Mouse (Mus musculus) liver, embryonic 12.5 days (tissue): Measurements from ENCODE around the gene Mrpl43. TPM values are rescaled to one million over a fixed set of nuclear protein-coding genes. Genes with fewer than 3 reads are reported as not detected.

Experiments used
- ATAC-seq: fragments of 200-750 bp; cut with Nextera tagmentation; 2 replicates; pipeline ENCODE4 v1.8.0; 2017; ENCODE audit warnings: moderate number of reproducible peaks, mild to moderate bottlenecking, moderate library complexity
- H3K27ac ChIP-seq: fragments of 300-500 bp; sonication (generic); 2 replicates; pipeline ENCODE4 v1.5.1; 2016; ENCODE audit warnings: mild to moderate bottlenecking
- H3K27me3 ChIP-seq: fragments of 300-500 bp; sonication (generic); replicated peaks from 2 replicates; pipeline ENCODE4 v1.6.1; 2016; ENCODE audit warnings: mild to moderate bottlenecking, moderate library complexity
- H3K36me3 ChIP-seq: fragments of 300-500 bp; sonication (generic); 2 replicates; pipeline ENCODE4 v1.6.1; 2016; ENCODE audit warnings: mild to moderate bottlenecking, moderate library complexity
- H3K4me1 ChIP-seq: fragments of 300-500 bp; sonication (generic); 2 replicates; pipeline ENCODE4 v1.6.1; 2016
- H3K4me2 ChIP-seq: fragments of 300-500 bp; sonication (generic); 2 replicates; pipeline ENCODE4 v1.6.1; 2016; ENCODE audit warnings: mild to moderate bottlenecking, moderate library complexity
- H3K4me3 ChIP-seq: fragments of 300-500 bp; sonication (generic); 2 replicates; pipeline ENCODE4 v1.5.1; 2016; ENCODE audit warnings: mild to moderate bottlenecking, moderate library complexity
- H3K9ac ChIP-seq: fragments of 300-500 bp; sonication (generic); 2 replicates; pipeline ENCODE4 v1.6.1; 2016; ENCODE audit warnings: mild to moderate bottlenecking, moderate library complexity
- H3K9me3 ChIP-seq: fragments of 300-500 bp; sonication (generic); replicated peaks from 2 replicates; pipeline ENCODE4 v1.6.1; 2016; ENCODE audit warnings: mild to moderate bottlenecking, moderate library complexity
- WGBS: fragments of 180-500 bp; shearing (Covaris S2); methylation state at CpG from one replicate; pipeline ENCODE4 v1.1.7; 2016; ENCODE audit not compliant: insufficient replicate concordance; 5-methylcytosine and 5-hydroxymethylcytosine counted together
- polyA plus RNA-seq: library from polyadenylated mRNA; unstranded; fragments of >200 nt; fragmentation: Nextera tagmentation; extraction: Ambion mirVana; gene quantifications from 2 replicates; pipeline ENCODE4 v1.2.1, GENCODE M21; 2016

The Mrpl43 gene
- polyA plus RNA-seq, 1 experiment from 2014 or later = 47.6 TPM

- H3K27me3 ChIP-seq = peaks cover 31% of the 10 kb centered on the region
- 83% methylated on average over 4 of the region's 4 CpGs for WGBS
- peaks cover 30% of the 10 kb centered on the region for H3K4me1 ChIP-seq
- no peak overlapping the region for H3K27ac ChIP-seq
- no peaks in the 10 kb centered on the region for H3K9me3 ChIP-seq
- no peak for ATAC-seq
- H3K4me2 ChIP-seq = no peak overlapping the region
- H3K36me3 ChIP-seq = peaks cover 34% of the 10 kb centered on the region
- no peak overlapping the region for H3K4me3 ChIP-seq
- no peak overlapping the region for H3K9ac ChIP-seq
Measured at GRCm38 (mm10) chr19:44984420-44984819, 21.8 kb downstream of the Mrpl43 start.

DNA sequence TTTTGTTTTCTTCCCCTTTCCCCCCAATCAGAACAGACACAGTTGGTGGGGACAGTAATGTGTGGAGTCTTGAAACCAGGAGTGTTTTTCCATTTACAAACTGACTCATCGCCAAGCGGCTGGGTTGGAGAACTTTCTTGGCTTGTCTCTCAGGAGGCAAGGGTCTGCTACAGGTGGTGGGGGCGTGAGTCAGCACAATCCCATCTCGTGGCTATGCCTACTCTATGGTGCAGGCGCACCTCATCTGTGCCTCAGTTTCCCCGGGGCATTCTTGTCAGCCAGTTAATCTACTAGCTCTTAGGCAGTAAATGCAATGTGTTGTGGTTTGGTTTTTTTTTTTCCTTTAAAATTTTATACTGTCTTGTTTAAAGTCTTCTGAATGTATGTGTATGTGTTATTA lies 22.9 kb downstream of the Mrpl43 start:
- Histone ChIP-seq H3K4me2 (no peak overlapping the region), H3K4me3 (no peak overlapping the region), H3K27me3 (peaks cover 20% of the 10 kb centered on the region), H3K9me3 (no peaks in the 10 kb centered on the region), H3K36me3 (peaks cover 45% of the 10 kb centered on the region), H3K9ac (no peak overlapping the region), H3K27ac (no peak overlapping the region), H3K4me1 (peaks cover 22% of the 10 kb centered on the region)
- 80% methylated on average over 6 of the region's 6 CpGs for WGBS
- ATAC-seq = no peak

- no peak overlapping the region for H3K4me3 ChIP-seq
- no peak overlapping the region for H3K4me2 ChIP-seq
- no peak for ATAC-seq
- H3K9me3 ChIP-seq = no peaks in the 10 kb centered on the region
- peaks cover 53% of the 10 kb centered on the region for H3K36me3 ChIP-seq
- peaks cover 22% of the 10 kb centered on the region for H3K4me1 ChIP-seq
- H3K27ac ChIP-seq = no peak overlapping the region
- WGBS = 73% methylated on average over 7 of the region's 7 CpGs
- peaks cover 12% of the 10 kb centered on the region for H3K27me3 ChIP-seq
- H3K9ac ChIP-seq = no peak overlapping the region
Measured at GRCm38 (mm10) chr19:44982477-44983115, 23.6 kb downstream of the Mrpl43 start.

DNA sequence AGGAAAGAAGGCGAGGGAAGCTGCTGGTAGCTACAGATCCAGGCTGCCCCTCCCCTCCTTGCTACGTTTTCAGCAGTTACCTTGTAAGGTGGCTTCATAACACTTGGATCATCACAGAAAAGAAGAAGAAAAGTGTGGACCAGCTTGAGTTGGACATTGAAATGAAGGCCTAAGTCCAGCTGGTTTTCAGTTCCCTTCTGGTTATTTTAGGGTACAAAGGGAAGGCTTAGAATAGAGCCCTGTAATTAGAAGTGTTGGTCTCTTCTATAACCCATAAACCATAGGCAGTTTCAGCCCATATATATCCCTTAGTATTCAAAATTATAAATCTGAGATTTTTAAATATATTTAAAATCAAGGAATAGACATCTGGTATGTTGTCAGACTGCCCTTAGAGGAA lies 25.5 kb downstream of the Mrpl43 start:
- no peaks in the 10 kb centered on the region for H3K27me3 ChIP-seq
- 75% methylated on average over 2 of the region's 2 CpGs for WGBS
- ATAC-seq = no peak
- peaks cover 13% of the 10 kb centered on the region; the same call in 1 of the 2 replicates for H3K4me1 ChIP-seq
- H3K9me3 ChIP-seq = no peaks in the 10 kb centered on the region
- no peak overlapping the region for H3K27ac ChIP-seq
- no peak overlapping the region for H3K4me3 ChIP-seq
- no peak overlapping the region for H3K9ac ChIP-seq
- H3K4me2 ChIP-seq = no peak overlapping the region
- H3K36me3 ChIP-seq = peaks cover 71% of the 10 kb centered on the region

DNA sequence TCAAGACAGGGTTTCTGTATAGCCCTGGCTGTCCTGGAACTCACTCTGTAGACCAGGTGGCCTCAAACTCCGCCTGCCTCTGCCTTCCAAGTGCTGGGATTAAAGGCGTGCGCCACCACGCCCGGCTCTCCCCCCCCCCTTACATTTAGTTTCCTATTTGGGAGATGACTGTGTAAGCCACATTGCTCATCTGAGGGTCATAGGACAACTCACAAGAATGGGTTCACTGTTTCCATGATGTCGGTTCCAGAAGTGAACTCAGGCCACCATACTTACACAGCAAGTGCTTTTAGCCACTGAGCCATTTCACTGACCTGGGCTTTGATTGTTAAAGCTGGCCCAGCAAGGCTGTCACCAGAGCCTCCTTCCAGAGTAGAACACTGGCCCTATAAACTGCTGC lies 29.1 kb downstream of the Mrpl43 start:
- peaks cover 98% of the 10 kb centered on the region for H3K36me3 ChIP-seq
- no peak overlapping the region for H3K4me3 ChIP-seq
- WGBS = 88% methylated on average over 6 of the region's 6 CpGs
- no peaks in the 10 kb centered on the region for H3K4me1 ChIP-seq
- H3K4me2 ChIP-seq = no peak overlapping the region
- H3K9ac ChIP-seq = no peak overlapping the region
- no peak overlapping the region for H3K27ac ChIP-seq
- H3K9me3 ChIP-seq = no peaks in the 10 kb centered on the region
- no peak for ATAC-seq
- no peaks in the 10 kb centered on the region for H3K27me3 ChIP-seq

DNA sequence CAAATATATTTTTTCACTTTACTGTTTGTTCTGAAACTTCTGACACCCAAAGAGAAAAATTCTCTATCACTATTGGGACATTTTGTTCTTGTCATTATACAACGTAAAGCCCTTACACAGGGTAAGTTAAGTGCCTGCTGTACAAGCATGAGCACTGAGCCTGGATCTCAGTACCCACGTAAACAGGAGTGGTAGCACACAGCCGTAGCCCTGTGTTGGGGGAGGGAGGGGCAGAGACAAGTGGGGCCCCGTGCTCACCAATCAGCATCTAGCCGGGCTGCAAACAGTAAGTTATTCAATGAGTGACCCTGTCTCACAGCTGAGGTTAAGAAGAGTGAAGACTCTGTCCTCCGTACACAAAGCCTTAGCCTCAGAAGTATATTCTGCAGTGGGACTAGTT lies 29.6 kb downstream of the Mrpl43 start:
- H3K27me3 ChIP-seq = no peaks in the 10 kb centered on the region
- no peak overlapping the region for H3K9ac ChIP-seq
- peaks cover 98% of the 10 kb centered on the region for H3K36me3 ChIP-seq
- H3K4me2 ChIP-seq = no peak overlapping the region
- H3K27ac ChIP-seq = no peak overlapping the region
- H3K4me1 ChIP-seq = no peaks in the 10 kb centered on the region
- no peak for ATAC-seq
- no peaks in the 10 kb centered on the region for H3K9me3 ChIP-seq
- 82% methylated on average over 6 of the region's 6 CpGs for WGBS
- no peak overlapping the region for H3K4me3 ChIP-seq

DNA sequence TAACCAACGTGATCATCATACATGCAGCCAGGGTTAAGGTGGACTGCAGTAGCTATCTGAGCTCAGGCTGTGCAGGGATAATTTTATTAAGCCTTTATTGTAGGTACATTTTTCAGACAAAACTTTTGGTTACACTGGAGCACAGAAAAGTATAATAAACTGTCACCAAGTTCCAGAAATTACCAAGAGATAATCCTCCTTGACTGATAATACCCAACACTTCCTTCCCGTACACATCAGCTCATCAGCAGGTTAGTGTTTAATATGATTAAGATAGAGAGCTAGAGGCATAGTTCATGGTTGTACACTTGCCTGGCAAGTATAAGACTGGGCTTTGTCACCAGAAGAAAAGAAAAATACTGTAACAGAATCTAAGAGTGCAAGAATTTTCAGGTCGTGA lies 37.9 kb downstream of the Mrpl43 start:
- Histone ChIP-seq H3K4me2 (no peak overlapping the region), H3K27ac (no peak overlapping the region), H3K27me3 (no peaks in the 10 kb centered on the region), H3K36me3 (peaks cover 93% of the 10 kb centered on the region), H3K9ac (no peak overlapping the region), H3K9me3 (no peaks in the 10 kb centered on the region), H3K4me1 (no peaks in the 10 kb centered on the region), H3K4me3 (no peak overlapping the region)
- no peak for ATAC-seq
- 67% methylated on average over 3 of the region's 3 CpGs for WGBS

DNA sequence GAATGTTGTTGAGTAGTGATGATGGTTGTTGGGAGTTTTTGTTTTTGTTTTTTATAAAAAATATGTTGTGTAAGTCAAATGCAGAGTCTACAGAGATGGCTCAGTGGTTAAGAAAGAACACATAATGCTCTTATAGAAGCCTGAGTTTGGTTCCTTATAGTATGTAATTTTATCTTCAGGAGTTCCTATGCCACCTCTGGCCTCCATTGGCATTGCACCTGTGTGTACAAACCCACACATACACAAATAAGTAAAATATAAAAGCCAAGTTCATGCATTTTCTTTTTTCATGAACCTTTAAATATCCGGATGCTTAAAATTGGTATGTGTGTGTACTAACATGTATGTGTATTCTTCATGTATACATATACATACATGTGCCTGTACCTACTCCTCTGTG lies 40.3 kb downstream of the Mrpl43 start:
- H3K9me3 ChIP-seq = no peaks in the 10 kb centered on the region
- WGBS = 86% methylated on average over 1 of the region's 1 CpGs
- ATAC-seq = no peak

GRCm38 (mm10) chr19:44959633-44960032 lies 46.6 kb downstream of the Mrpl43 start:
- peaks cover 95% of the 10 kb centered on the region for H3K36me3 ChIP-seq
- no peak overlapping the region for H3K4me3 ChIP-seq
- H3K27me3 ChIP-seq = no peaks in the 10 kb centered on the region
- H3K9me3 ChIP-seq = no peaks in the 10 kb centered on the region
- H3K4me2 ChIP-seq = no peak overlapping the region
- H3K27ac ChIP-seq = no peak overlapping the region
- H3K4me1 ChIP-seq = no peaks in the 10 kb centered on the region
- 85% methylated on average over 2 of the region's 2 CpGs for WGBS
- no peak overlapping the region for H3K9ac ChIP-seq
- no peak for ATAC-seq

More for the DNA sequence above, 40.3 kb downstream of the Mrpl43 start:
- Histone ChIP-seq H3K36me3 (peaks cover 92% of the 10 kb centered on the region), H3K9ac (no peak overlapping the region), H3K4me1 (no peaks in the 10 kb centered on the region), H3K27ac (no peak overlapping the region), H3K4me3 (no peak overlapping the region), H3K4me2 (no peak overlapping the region), H3K27me3 (no peaks in the 10 kb centered on the region)

Other genes starting within 250 kb of the Mrpl43 start
- 25.8 and 27.2 TPM in 2 replicates for gene Slf2, start 75.3 kb downstream of the Mrpl43 start, polyA plus RNA-seq
- 2.4 TPM in 2 replicates for gene Sema4g, start 17.3 kb downstream of the Mrpl43 start, polyA plus RNA-seq
- 18.5 and 20.9 TPM in 2 replicates for gene Twnk, start 779 bp downstream of the Mrpl43 start, polyA plus RNA-seq
- gene Lzts2, start 8.0 kb upstream of the Mrpl43 start, polyA plus RNA-seq = 18.3 and 19.6 TPM in 2 replicates
- gene Pdzd7, start 39.3 kb upstream of the Mrpl43 start, polyA plus RNA-seq = not detected in 2 replicates
- gene Sfxn3, start 41.1 kb upstream of the Mrpl43 start, polyA plus RNA-seq = 4.1 TPM in 2 replicates
- 0.18 and 0.35 TPM in 2 replicates for gene Kazald1, start 68.8 kb upstream of the Mrpl43 start, polyA plus RNA-seq
- not detected in 2 replicates for gene Tlx1, start 144.2 kb upstream of the Mrpl43 start, polyA plus RNA-seq
- 0.07 and 0.08 TPM in 2 replicates for gene Lbx1, start 229.4 kb upstream of the Mrpl43 start, polyA plus RNA-seq